Mouse (Mus musculus): ENCODE measurements around the gene Slc26a9. TPM values are rescaled to one million over a fixed set of nuclear protein-coding genes. Genes with fewer than 3 reads are reported as not detected.

The Slc26a9 gene
- polyA plus RNA-seq, 1 experiment from 2014 or later: 10.9 TPM

- WGBS: 14% methylated on average over 26 of the region's 26 CpGs
- H3K9me3 ChIP-seq (ENCODE audit: low read length): no peaks in the 10 kb centered on the region
- TF ChIP-seq EP300 (IDR thresholded peaks at IDR 0.05) (no peak), CTCF (IDR thresholded peaks at IDR 0.05) (no peak)
- H3K9ac ChIP-seq (replicated peaks; ENCODE audit: low read depth): no peak within 1 kb of the TSS
- no peak within 1 kb of the TSS for H3K4me3 ChIP-seq (ENCODE audit: low read depth, low read length)
- H3K27me3 ChIP-seq (replicated peaks; ENCODE audit: insufficient read depth, low read length): no peaks in the 10 kb centered on the region
- ATAC-seq (peak; percentile 87), DNase-seq (ENCODE audit: low spot score) (peak; percentile 58)
- no peak within 1 kb of the TSS for H3K27ac ChIP-seq (ENCODE audit: low read length)
- H3K4me2 ChIP-seq (replicated peaks; ENCODE audit: low read depth, low read length): peak within 1 kb of the TSS; percentile 44
- no peaks in the 10 kb centered on the region for H3K36me3 ChIP-seq (ENCODE audit: insufficient read depth, low read length)
- H3K4me1 ChIP-seq (ENCODE audit: insufficient read depth, low read depth, low read length): no peaks in the 10 kb centered on the region
Observed at GRCm38 (mm10) chr1:131797202-131797909, 53.5 kb downstream of the Slc26a9 start, which contains the start of gene Pm20d1. Pm20d1 (plus strand) TSS chr1:131797381.

- H3K9ac ChIP-seq (replicated peaks; ENCODE audit: low read depth): no peak overlapping the region
- no peak for ATAC-seq
- no peaks in the 10 kb centered on the region for H3K9me3 ChIP-seq (ENCODE audit: low read length)
- no peak overlapping the region for H3K27ac ChIP-seq (ENCODE audit: low read length)
- H3K36me3 ChIP-seq (ENCODE audit: insufficient read depth, low read length): no peaks in the 10 kb centered on the region
- no peaks in the 10 kb centered on the region for H3K27me3 ChIP-seq (replicated peaks; ENCODE audit: insufficient read depth, low read length)
- H3K4me1 ChIP-seq (ENCODE audit: insufficient read depth, low read depth, low read length): no peaks in the 10 kb centered on the region
- no peak for DNase-seq (ENCODE audit: low spot score)
- H3K4me3 ChIP-seq (ENCODE audit: low read depth, low read length): no peak overlapping the region
- no peak overlapping the region for H3K4me2 ChIP-seq (replicated peaks; ENCODE audit: low read depth, low read length)
- TF ChIP-seq EP300 (IDR thresholded peaks at IDR 0.05): no peak
- no peak for TF ChIP-seq CTCF (IDR thresholded peaks at IDR 0.05)
- WGBS: 43% methylated on average over 1 of the region's 1 CpGs
Observed at GRCm38 (mm10) chr1:131800001-131800400, 56.2 kb downstream of the Slc26a9 start.

- no peaks in the 10 kb centered on the region for H3K36me3 ChIP-seq (ENCODE audit: insufficient read depth, low read length)
- H3K27ac ChIP-seq (ENCODE audit: low read length): no peak overlapping the region
- H3K27me3 ChIP-seq (replicated peaks; ENCODE audit: insufficient read depth, low read length): no peaks in the 10 kb centered on the region
- H3K4me3 ChIP-seq (ENCODE audit: low read depth, low read length): no peak overlapping the region
- DNase-seq (ENCODE audit: low spot score): no peak
- no peak for ATAC-seq
- no peak overlapping the region for H3K9ac ChIP-seq (replicated peaks; ENCODE audit: low read depth)
- no peaks in the 10 kb centered on the region for H3K9me3 ChIP-seq (ENCODE audit: low read length)
- TF ChIP-seq EP300 (IDR thresholded peaks at IDR 0.05) (no peak), CTCF (IDR thresholded peaks at IDR 0.05) (no peak)
- WGBS: 92% methylated on average over 8 of the region's 8 CpGs
- no peak overlapping the region for H3K4me2 ChIP-seq (replicated peaks; ENCODE audit: low read depth, low read length)
- no peaks in the 10 kb centered on the region for H3K4me1 ChIP-seq (ENCODE audit: insufficient read depth, low read depth, low read length)
Observed at GRCm38 (mm10) chr1:131801071-131801470, 57.2 kb downstream of the Slc26a9 start.

GRCm38 (mm10) chr1:131802652-131803051 lies 58.8 kb downstream of the Slc26a9 start:
- no peaks in the 10 kb centered on the region for H3K27me3 ChIP-seq (replicated peaks; ENCODE audit: insufficient read depth, low read length)
- TF ChIP-seq CTCF (IDR thresholded peaks at IDR 0.05) (no peak), EP300 (IDR thresholded peaks at IDR 0.05) (no peak)
- DNase-seq (ENCODE audit: low spot score) (no peak), ATAC-seq (no peak)
- no peaks in the 10 kb centered on the region for H3K4me1 ChIP-seq (ENCODE audit: insufficient read depth, low read depth, low read length)
- 73% methylated on average over 5 of the region's 5 CpGs for WGBS
- no peak overlapping the region for H3K4me2 ChIP-seq (replicated peaks; ENCODE audit: low read depth, low read length)
- no peak overlapping the region for H3K4me3 ChIP-seq (ENCODE audit: low read depth, low read length)
- no peak overlapping the region for H3K27ac ChIP-seq (ENCODE audit: low read length)
- no peaks in the 10 kb centered on the region for H3K36me3 ChIP-seq (ENCODE audit: insufficient read depth, low read length)
- no peak overlapping the region for H3K9ac ChIP-seq (replicated peaks; ENCODE audit: low read depth)
- no peaks in the 10 kb centered on the region for H3K9me3 ChIP-seq (ENCODE audit: low read length)

DNA sequence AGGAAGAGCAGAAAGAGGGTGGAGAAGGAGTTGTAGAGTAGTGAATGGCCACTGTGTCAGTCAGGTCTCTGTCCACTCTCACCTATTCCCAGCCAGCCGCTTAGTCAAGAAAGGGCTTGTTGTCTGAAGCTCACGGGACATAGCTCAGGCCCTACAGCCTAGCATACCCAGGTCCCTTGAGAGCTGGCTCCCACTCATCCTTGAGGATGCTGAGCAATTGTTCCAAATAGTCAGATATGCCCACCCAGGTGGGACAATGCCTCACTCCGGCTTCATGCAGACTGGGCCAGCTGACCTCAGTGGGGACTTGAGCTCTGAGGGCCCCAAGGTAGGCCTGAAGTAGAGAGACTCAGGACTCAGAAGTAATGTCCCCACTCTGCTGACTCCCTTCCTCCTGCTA lies 60.3 kb downstream of the Slc26a9 start:
- Histone ChIP-seq H3K27ac (ENCODE audit: low read length) (no peak overlapping the region), H3K4me3 (ENCODE audit: low read depth, low read length) (no peak overlapping the region), H3K9me3 (ENCODE audit: low read length) (no peaks in the 10 kb centered on the region), H3K27me3 (replicated peaks; ENCODE audit: insufficient read depth, low read length) (no peaks in the 10 kb centered on the region), H3K4me2 (replicated peaks; ENCODE audit: low read depth, low read length) (no peak overlapping the region), H3K4me1 (ENCODE audit: insufficient read depth, low read depth, low read length) (no peaks in the 10 kb centered on the region), H3K36me3 (ENCODE audit: insufficient read depth, low read length) (no peaks in the 10 kb centered on the region), H3K9ac (replicated peaks; ENCODE audit: low read depth) (no peak overlapping the region)
- TF ChIP-seq CTCF (IDR thresholded peaks at IDR 0.05): no peak
- TF ChIP-seq EP300 (IDR thresholded peaks at IDR 0.05): no peak
- 92% methylated on average over 3 of the region's 3 CpGs for WGBS
- ATAC-seq: no peak
- DNase-seq (ENCODE audit: low spot score): no peak

- Histone ChIP-seq H3K9me3 (ENCODE audit: low read length) (no peaks in the 10 kb centered on the region), H3K27ac (ENCODE audit: low read length) (no peak overlapping the region), H3K4me2 (replicated peaks; ENCODE audit: low read depth, low read length) (no peak overlapping the region), H3K9ac (replicated peaks; ENCODE audit: low read depth) (no peak overlapping the region), H3K4me3 (ENCODE audit: low read depth, low read length) (no peak overlapping the region), H3K4me1 (ENCODE audit: insufficient read depth, low read depth, low read length) (no peaks in the 10 kb centered on the region), H3K27me3 (replicated peaks; ENCODE audit: insufficient read depth, low read length) (no peaks in the 10 kb centered on the region), H3K36me3 (ENCODE audit: insufficient read depth, low read length) (no peaks in the 10 kb centered on the region)
- 74% methylated on average over 1 of the region's 1 CpGs for WGBS
- ATAC-seq: no peak
- no peak for TF ChIP-seq EP300 (IDR thresholded peaks at IDR 0.05)
- no peak for TF ChIP-seq CTCF (IDR thresholded peaks at IDR 0.05)
- no peak for DNase-seq (ENCODE audit: low spot score)
Observed at GRCm38 (mm10) chr1:131808986-131809385, 65.2 kb downstream of the Slc26a9 start.

Measured in lung, postnatal 0 days (tissue).